Mouse (Mus musculus): ENCODE measurements at regions not wholly inside any gene's neighbourhood (a gene's known extent, or its start where the extent isn't known, plus 50 kb on each side); places are given as distances from the start of the nearest gene placed in this dataset.

GRCm38 (mm10) chr13:70156975-70157588, 354.9 kb downstream of the Med10 start:
- no peaks in the 10 kb centered on the region for H3K4me1 ChIP-seq (ENCODE audit: control insufficient read depth in 1 of 2, insufficient read depth in 2 of 2)
- H3K36me3 ChIP-seq (replicated peaks in 1 of 2; ENCODE audit: control insufficient read depth in 1 of 2, insufficient read depth in 1 of 2, low read length in 1 of 2): no peaks in the 10 kb centered on the region
- H3K9me3 ChIP-seq (replicated peaks; ENCODE audit: low read length): peaks cover 73% of the 10 kb centered on the region
- dilution Hi-C loops (cut with MboI; ENCODE audit: extremely low pct_ligation_motif_present, extremely low pct_unique_long_range_greater_than_20kb, low sequenced_read_pairs) (no loop called here), in situ Hi-C loops (cut with MboI; ENCODE audit: low pct_ligation_motif_present, low pct_unique_long_range_greater_than_20kb, low sequenced_read_pairs) (no loop called here)
- no peak overlapping the region for H3K27ac ChIP-seq (ENCODE audit: insufficient read depth, low read depth)
- H3K9ac ChIP-seq (ENCODE audit: insufficient read depth, low read depth): no peak overlapping the region
- no peaks in the 10 kb centered on the region for H3K79me2 ChIP-seq (replicated peaks; ENCODE audit: control insufficient read depth, extremely low read depth, insufficient read depth, poor library complexity, severe bottlenecking)
- no peak for DNase-seq (ENCODE audit: extremely low read depth)
- H3K27me3 ChIP-seq (replicated peaks): no peaks in the 10 kb centered on the region
- no peak overlapping the region for H3K4me2 ChIP-seq (ENCODE audit: insufficient read depth, low read depth, poor library complexity, severe bottlenecking)
- TF ChIP-seq RCOR1 (conservative IDR thresholded peaks at IDR 0.05; ENCODE audit: low read depth, low read length): no peak
- TF ChIP-seq NELFE (IDR thresholded peaks at IDR 0.05; ENCODE audit: low read depth, low read length): no peak
- TF ChIP-seq JUND (conservative IDR thresholded peaks at IDR 0.05; ENCODE audit: low read depth, low read length): no peak
- no peak for TF ChIP-seq ZMIZ1 (IDR thresholded peaks at IDR 0.05; ENCODE audit: low read depth, low read length)
- TF ChIP-seq CHD1 (IDR thresholded peaks at IDR 0.05; ENCODE audit: low read depth, low read length): no peak
- TF ChIP-seq BHLHE40 (IDR thresholded peaks at IDR 0.05; ENCODE audit: low read depth, low read length): no peak
- TF ChIP-seq ZKSCAN1 (IDR thresholded peaks at IDR 0.05; ENCODE audit: borderline replicate concordance, low read depth, low read length): no peak
- no peak for TF ChIP-seq MEF2A (IDR thresholded peaks at IDR 0.05; ENCODE audit: borderline replicate concordance, low read depth, low read length)
- no peak for TF ChIP-seq MAZ (IDR thresholded peaks at IDR 0.05; ENCODE audit: low read depth, low read length)
- no peak for TF ChIP-seq USF1 (IDR thresholded peaks at IDR 0.05; ENCODE audit: low read depth, low read length)
- no peak for TF ChIP-seq GABPA (IDR thresholded peaks at IDR 0.05; ENCODE audit: insufficient replicate concordance, low read depth, low read length)
- TF ChIP-seq MYC (IDR thresholded peaks at IDR 0.05; ENCODE audit: low read depth, low read length): no peak
- TF ChIP-seq HCFC1 (IDR thresholded peaks at IDR 0.05; ENCODE audit: low read depth, low read length): no peak
- no peak for TF ChIP-seq UBTF (IDR thresholded peaks at IDR 0.05; ENCODE audit: low read depth, low read length)
- H3K4me3 ChIP-seq (replicated peaks in 1 of 3; ENCODE audit: low read depth in 2 of 3, low read length in 2 of 3, poor library complexity in 1 of 3): no peak overlapping the region

- H3K4me3 ChIP-seq (replicated peaks in 1 of 3; ENCODE audit: low read depth in 2 of 3, low read length in 2 of 3, poor library complexity in 1 of 3): no peak overlapping the region
- dilution Hi-C loops (cut with MboI; ENCODE audit: extremely low pct_ligation_motif_present, extremely low pct_unique_long_range_greater_than_20kb, low sequenced_read_pairs): no loop called here
- H3K4me1 ChIP-seq (ENCODE audit: control insufficient read depth in 1 of 2, insufficient read depth in 2 of 2): no peaks in the 10 kb centered on the region
- peaks cover 76% of the 10 kb centered on the region for H3K9me3 ChIP-seq (replicated peaks; ENCODE audit: low read length)
- TF ChIP-seq CHD2 (IDR thresholded peaks at IDR 0.05; ENCODE audit: low read length) (no peak), MXI1 (IDR thresholded peaks at IDR 0.05; ENCODE audit: low read depth, low read length) (no peak), ZKSCAN1 (IDR thresholded peaks at IDR 0.05; ENCODE audit: borderline replicate concordance, low read depth, low read length) (no peak), POLR2AphosphoS2 (IDR thresholded peaks at IDR 0.05; ENCODE audit: low read depth, low read length) (no peak), MAX (IDR thresholded peaks at IDR 0.05; ENCODE audit: low read length) (no peak), BHLHE40 (IDR thresholded peaks at IDR 0.05; ENCODE audit: low read depth, low read length) (no peak), ZMIZ1 (IDR thresholded peaks at IDR 0.05; ENCODE audit: low read depth, low read length) (no peak), CTCF (conservative IDR thresholded peaks at IDR 0.05 in 1 of 2, IDR thresholded peaks at IDR 0.05 in 1 of 2; ENCODE audit: low read depth in 2 of 2, low read length in 2 of 2) (no peak)
- DNase-seq (ENCODE audit: extremely low read depth): no peak
- H3K9ac ChIP-seq (ENCODE audit: insufficient read depth, low read depth): no peak overlapping the region
- no peaks in the 10 kb centered on the region for H3K79me2 ChIP-seq (replicated peaks; ENCODE audit: control insufficient read depth, extremely low read depth, insufficient read depth, poor library complexity, severe bottlenecking)
- H3K27me3 ChIP-seq (replicated peaks): no peaks in the 10 kb centered on the region
- H3K4me2 ChIP-seq (ENCODE audit: insufficient read depth, low read depth, poor library complexity, severe bottlenecking): no peak overlapping the region
- in situ Hi-C loops (cut with MboI; ENCODE audit: low pct_ligation_motif_present, low pct_unique_long_range_greater_than_20kb, low sequenced_read_pairs): no loop called here
- H3K27ac ChIP-seq (ENCODE audit: insufficient read depth, low read depth): no peak overlapping the region
- H3K36me3 ChIP-seq (replicated peaks in 1 of 2; ENCODE audit: control insufficient read depth in 1 of 2, insufficient read depth in 1 of 2, low read length in 1 of 2): no peaks in the 10 kb centered on the region
Measured at GRCm38 (mm10) chr13:70159065-70159464, 356.9 kb downstream of the Med10 start.
